Mouse (Mus musculus): ENCODE measurements at regions not wholly inside any gene's neighbourhood (a gene's known extent, or its start where the extent isn't known, plus 50 kb on each side); places are given as distances from the start of the nearest gene placed in this dataset.

DNA sequence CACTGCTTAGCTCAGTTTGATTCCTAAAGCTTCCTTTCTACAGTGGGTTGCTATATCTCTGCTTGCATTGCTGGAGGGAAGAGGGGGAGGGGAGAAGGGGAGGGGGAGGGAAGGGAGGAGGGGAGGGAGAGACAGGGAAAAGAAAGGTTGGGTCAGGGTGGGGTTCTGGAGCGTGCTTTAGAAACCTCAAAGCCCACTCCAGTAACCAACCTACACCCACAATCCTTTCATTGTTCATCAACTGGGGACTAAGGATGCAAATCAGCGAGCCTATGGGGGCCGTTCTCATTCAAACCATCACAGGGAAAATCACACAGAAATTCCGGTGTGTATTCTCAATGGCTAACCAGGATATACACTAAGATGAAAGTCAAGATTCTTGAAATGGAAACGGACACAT, 510.7 kb downstream of the Dok5 start:
- 74% methylated on average over 5 of the region's 5 CpGs for WGBS
- no peaks in the 10 kb centered on the region for H3K9me3 ChIP-seq (ENCODE audit: control insufficient read depth, low read length)
- ATAC-seq (ENCODE audit: low FRiP score) (no peak), DNase-seq (ENCODE audit: low spot score) (no peak)
- no peaks in the 10 kb centered on the region for H3K27me3 ChIP-seq (ENCODE audit: control insufficient read depth, insufficient read depth, low read length)
- H3K4me1 ChIP-seq (replicated peaks; ENCODE audit: control insufficient read depth, insufficient read depth, low read length) = no peaks in the 10 kb centered on the region
- H3K27ac ChIP-seq = no peak overlapping the region
- H3K4me2 ChIP-seq (replicated peaks) = no peak overlapping the region
- no peak overlapping the region for H3K9ac ChIP-seq
- H3K36me3 ChIP-seq (replicated peaks; ENCODE audit: control insufficient read depth, insufficient read depth) = no peaks in the 10 kb centered on the region
- H3K4me3 ChIP-seq (replicated peaks; ENCODE audit: low read length) = no peak overlapping the region

DNA sequence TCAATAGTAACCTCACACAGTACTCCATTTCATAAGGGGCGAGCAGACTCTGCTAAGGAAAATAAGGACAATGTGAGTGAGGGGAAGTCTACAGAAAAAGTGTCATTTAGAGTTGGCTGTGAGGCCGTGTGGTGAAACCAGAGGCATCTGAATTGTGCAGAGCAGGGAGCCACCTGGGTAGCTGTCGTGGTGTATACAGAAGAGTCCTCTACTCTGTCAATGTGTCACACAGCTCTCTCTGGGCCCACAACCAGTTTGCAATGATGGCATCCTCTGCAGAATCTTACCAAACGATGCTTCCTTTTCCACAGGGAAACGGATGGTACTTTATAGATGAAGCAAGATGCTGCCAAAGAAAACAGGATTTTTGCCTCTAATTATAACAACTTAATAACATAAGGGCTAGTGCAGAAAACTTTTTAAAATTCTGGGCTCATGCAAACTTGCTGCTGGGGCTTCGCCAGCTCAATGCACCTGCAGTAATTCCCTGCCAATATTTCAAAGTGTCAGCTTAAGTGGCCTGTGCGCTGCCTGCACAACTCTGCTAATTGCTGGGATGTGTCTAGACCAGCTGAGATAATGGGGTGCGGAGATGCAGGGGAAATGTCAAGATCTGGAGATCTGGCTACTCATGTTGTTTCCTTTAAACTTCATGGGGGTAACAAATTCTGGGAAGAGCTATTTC, 505.8 kb downstream of the Dok5 start:
- no peak overlapping the region for H3K9ac ChIP-seq
- 65% methylated on average over 8 of the region's 8 CpGs for WGBS
- peaks cover 8% of the 10 kb centered on the region; the same call in 1 of the 2 replicates for H3K9me3 ChIP-seq (ENCODE audit: control insufficient read depth, low read length)
- no peak overlapping the region for H3K27ac ChIP-seq
- H3K27me3 ChIP-seq (ENCODE audit: control insufficient read depth, insufficient read depth, low read length) = no peaks in the 10 kb centered on the region
- no peak overlapping the region for H3K4me2 ChIP-seq (replicated peaks)
- H3K36me3 ChIP-seq (replicated peaks; ENCODE audit: control insufficient read depth, insufficient read depth) = no peaks in the 10 kb centered on the region
- ATAC-seq (ENCODE audit: low FRiP score) (no peak), DNase-seq (ENCODE audit: low spot score) (no peak)
- H3K4me1 ChIP-seq (replicated peaks; ENCODE audit: control insufficient read depth, insufficient read depth, low read length) = no peaks in the 10 kb centered on the region
- H3K4me3 ChIP-seq (replicated peaks; ENCODE audit: low read length) = no peak overlapping the region

GRCm38 (mm10) chr2:171232812-171233211, 501.2 kb downstream of the Dok5 start:
- H3K4me1 ChIP-seq (replicated peaks; ENCODE audit: control insufficient read depth, insufficient read depth, low read length) = no peaks in the 10 kb centered on the region

DNA sequence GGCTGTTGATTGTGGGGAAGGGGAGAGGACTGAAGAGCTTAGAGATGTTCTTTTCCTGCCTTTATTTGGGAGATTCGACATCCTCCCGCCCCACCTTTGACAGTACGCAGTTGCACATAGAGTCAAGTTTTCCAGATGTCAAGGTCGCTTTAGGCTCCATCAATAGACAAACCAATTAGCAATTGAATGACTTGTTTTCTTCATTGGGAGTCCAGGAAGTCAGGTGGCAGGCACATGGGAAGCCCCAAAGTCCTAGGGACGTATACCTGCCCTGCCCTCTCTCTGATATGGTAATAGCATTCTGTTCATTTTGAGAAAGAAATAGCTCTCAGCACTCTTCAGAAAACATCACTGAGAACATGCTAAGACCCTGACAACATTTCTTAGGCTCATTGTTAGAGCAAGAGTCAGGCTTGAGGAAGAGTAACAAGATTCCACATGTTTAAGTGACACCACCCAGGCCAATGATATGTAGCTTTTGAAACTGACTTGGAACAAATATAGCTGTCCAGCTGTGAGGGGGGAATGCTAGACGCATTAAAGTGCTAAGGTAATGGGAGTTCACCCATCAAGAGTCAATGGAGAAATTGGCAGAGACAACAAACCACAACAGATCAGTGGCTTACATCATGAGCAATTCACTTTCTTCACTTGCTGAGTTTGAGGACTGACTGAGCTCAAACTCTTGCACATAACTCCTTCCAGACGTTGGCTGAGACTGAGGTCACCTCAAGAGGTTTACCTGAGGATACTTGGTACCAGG, 499.9 kb downstream of the Dok5 start:
- DNase-seq (ENCODE audit: low spot score) (no peak), ATAC-seq (ENCODE audit: low FRiP score) (no peak)
- Histone ChIP-seq H3K36me3 (replicated peaks; ENCODE audit: control insufficient read depth, insufficient read depth) (no peaks in the 10 kb centered on the region), H3K9ac (no peak overlapping the region), H3K4me3 (replicated peaks; ENCODE audit: low read length) (no peak overlapping the region), H3K4me2 (replicated peaks) (no peak overlapping the region), H3K9me3 (ENCODE audit: control insufficient read depth, low read length) (peaks cover 3% of the 10 kb centered on the region; the same call in 1 of the 2 replicates), H3K4me1 (replicated peaks; ENCODE audit: control insufficient read depth, insufficient read depth, low read length) (no peaks in the 10 kb centered on the region), H3K27me3 (ENCODE audit: control insufficient read depth, insufficient read depth, low read length) (no peaks in the 10 kb centered on the region), H3K27ac (no peak overlapping the region)
- 84% methylated on average over 7 of the region's 7 CpGs for WGBS

More at GRCm38 (mm10) chr2:171232812-171233211, 501.2 kb downstream of the Dok5 start:
- no peak for DNase-seq (ENCODE audit: low spot score)
- no peak overlapping the region for H3K27ac ChIP-seq
- H3K4me3 ChIP-seq (replicated peaks; ENCODE audit: low read length) = no peak overlapping the region
- ATAC-seq (ENCODE audit: low FRiP score) = no peak
- no peaks in the 10 kb centered on the region for H3K36me3 ChIP-seq (replicated peaks; ENCODE audit: control insufficient read depth, insufficient read depth)
- no peaks in the 10 kb centered on the region for H3K27me3 ChIP-seq (ENCODE audit: control insufficient read depth, insufficient read depth, low read length)
- H3K9ac ChIP-seq = no peak overlapping the region
- no peak overlapping the region for H3K4me2 ChIP-seq (replicated peaks)
- peaks cover 8% of the 10 kb centered on the region; the same call in 1 of the 2 replicates for H3K9me3 ChIP-seq (ENCODE audit: control insufficient read depth, low read length)

DNA sequence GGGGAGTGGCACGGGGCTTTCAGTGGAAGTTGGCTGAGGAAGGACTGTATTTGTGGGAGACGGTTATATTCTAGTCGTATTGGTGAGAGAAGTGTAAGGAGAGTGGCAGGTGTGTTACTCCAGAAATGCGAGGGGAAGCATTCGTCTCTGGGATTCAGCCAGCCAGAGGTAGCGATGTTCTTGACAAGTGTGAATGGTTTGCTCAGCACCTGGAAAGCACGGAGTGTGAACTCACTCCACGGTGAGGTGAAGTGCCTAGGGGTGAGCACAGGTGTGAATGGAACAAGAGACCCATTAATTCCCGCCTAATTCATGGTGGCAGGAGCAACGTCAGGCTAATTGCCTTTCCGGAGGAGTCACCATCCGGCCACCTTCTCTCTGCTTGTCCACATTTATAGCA, 498.9 kb downstream of the Dok5 start:
- no peaks in the 10 kb centered on the region for H3K36me3 ChIP-seq (replicated peaks; ENCODE audit: control insufficient read depth, insufficient read depth)
- peaks cover 2% of the 10 kb centered on the region; the same call in 1 of the 2 replicates for H3K9me3 ChIP-seq (ENCODE audit: control insufficient read depth, low read length)
- no peak for ATAC-seq (ENCODE audit: low FRiP score)
- 82% methylated on average over 12 of the region's 12 CpGs for WGBS
- DNase-seq (ENCODE audit: low spot score) = no peak
- no peak overlapping the region for H3K9ac ChIP-seq
- no peak overlapping the region for H3K4me2 ChIP-seq (replicated peaks)
- H3K4me1 ChIP-seq (replicated peaks; ENCODE audit: control insufficient read depth, insufficient read depth, low read length) = no peaks in the 10 kb centered on the region
- no peak overlapping the region for H3K27ac ChIP-seq
- H3K27me3 ChIP-seq (ENCODE audit: control insufficient read depth, insufficient read depth, low read length) = no peaks in the 10 kb centered on the region
- H3K4me3 ChIP-seq (replicated peaks; ENCODE audit: low read length) = no peak overlapping the region

DNA sequence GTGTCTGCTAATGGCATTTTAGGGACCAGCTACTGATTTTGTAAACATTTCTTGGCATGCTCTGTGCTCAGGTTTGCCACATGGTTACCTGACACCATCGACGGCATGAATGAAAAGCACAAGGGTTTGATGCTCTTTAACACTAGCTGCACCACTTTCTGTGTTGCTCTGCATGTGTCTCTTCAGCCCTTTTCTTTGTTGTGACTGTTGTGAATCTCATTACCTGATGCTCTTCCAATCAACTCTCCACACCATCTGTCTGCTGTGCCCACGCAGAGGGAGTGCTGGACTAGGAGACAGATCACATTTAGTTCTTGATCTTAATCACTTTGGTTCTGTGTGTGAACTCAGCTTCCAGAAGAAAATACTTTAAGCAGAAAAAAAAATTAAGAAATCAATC, 496.6 kb downstream of the Dok5 start:
- Histone ChIP-seq H3K9me3 (ENCODE audit: control insufficient read depth, low read length) (no peaks in the 10 kb centered on the region), H3K9ac (no peak overlapping the region), H3K36me3 (replicated peaks; ENCODE audit: control insufficient read depth, insufficient read depth) (no peaks in the 10 kb centered on the region), H3K27ac (no peak overlapping the region), H3K4me2 (replicated peaks) (no peak overlapping the region), H3K4me1 (replicated peaks; ENCODE audit: control insufficient read depth, insufficient read depth, low read length) (no peaks in the 10 kb centered on the region), H3K27me3 (ENCODE audit: control insufficient read depth, insufficient read depth, low read length) (no peaks in the 10 kb centered on the region), H3K4me3 (replicated peaks; ENCODE audit: low read length) (no peak overlapping the region)
- ATAC-seq (ENCODE audit: low FRiP score) = no peak
- WGBS = 33% methylated on average over 3 of the region's 3 CpGs
- no peak for DNase-seq (ENCODE audit: low spot score)

GRCm38 (mm10) chr2:171213792-171214191, 482.2 kb downstream of the Dok5 start:
- WGBS = 55% methylated on average over 6 of the region's 6 CpGs
- no peak overlapping the region for H3K27ac ChIP-seq
- ATAC-seq (ENCODE audit: low FRiP score) (no peak), DNase-seq (ENCODE audit: low spot score) (no peak)
- no peak overlapping the region for H3K9ac ChIP-seq
- no peak overlapping the region for H3K4me2 ChIP-seq (replicated peaks)
- no peaks in the 10 kb centered on the region for H3K27me3 ChIP-seq (ENCODE audit: control insufficient read depth, insufficient read depth, low read length)
- H3K4me1 ChIP-seq (replicated peaks; ENCODE audit: control insufficient read depth, insufficient read depth, low read length) = no peaks in the 10 kb centered on the region; the same call in 1 of the 2 replicates
- no peaks in the 10 kb centered on the region for H3K36me3 ChIP-seq (replicated peaks; ENCODE audit: control insufficient read depth, insufficient read depth)
- H3K9me3 ChIP-seq (ENCODE audit: control insufficient read depth, low read length) = no peaks in the 10 kb centered on the region
- no peak overlapping the region for H3K4me3 ChIP-seq (replicated peaks; ENCODE audit: low read length)

DNA sequence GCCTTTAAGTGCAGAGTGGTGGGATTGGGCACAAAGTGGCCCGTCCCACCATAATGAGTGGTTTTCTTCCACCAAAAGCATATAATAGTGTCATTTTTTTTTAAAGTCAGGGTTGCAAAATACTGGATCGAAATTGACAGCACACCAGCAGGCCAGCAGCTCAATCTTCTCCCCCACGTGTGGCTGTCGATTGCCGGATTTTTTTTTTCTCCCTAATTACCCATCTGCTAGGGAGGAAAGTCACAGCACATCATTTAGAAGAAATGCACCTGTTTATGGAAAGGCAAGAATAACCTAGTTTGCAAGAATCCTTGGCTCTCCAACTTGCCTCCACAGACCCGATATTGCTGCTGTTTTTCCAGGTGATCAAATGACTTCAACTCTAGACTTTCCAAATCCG, 464.9 kb downstream of the Dok5 start:
- Histone ChIP-seq H3K4me3 (replicated peaks; ENCODE audit: low read length) (no peak overlapping the region), H3K4me2 (replicated peaks) (no peak overlapping the region), H3K36me3 (replicated peaks; ENCODE audit: control insufficient read depth, insufficient read depth) (no peaks in the 10 kb centered on the region), H3K9ac (no peak overlapping the region), H3K27ac (no peak overlapping the region), H3K4me1 (replicated peaks; ENCODE audit: control insufficient read depth, insufficient read depth, low read length) (no peaks in the 10 kb centered on the region), H3K9me3 (ENCODE audit: control insufficient read depth, low read length) (no peaks in the 10 kb centered on the region), H3K27me3 (ENCODE audit: control insufficient read depth, insufficient read depth, low read length) (no peaks in the 10 kb centered on the region)
- no peak for ATAC-seq (ENCODE audit: low FRiP score)
- DNase-seq (ENCODE audit: low spot score) = no peak
- 84% methylated on average over 7 of the region's 7 CpGs for WGBS

- Histone ChIP-seq H3K36me3 (replicated peaks; ENCODE audit: control insufficient read depth, insufficient read depth) (no peaks in the 10 kb centered on the region), H3K9me3 (ENCODE audit: control insufficient read depth, low read length) (no peaks in the 10 kb centered on the region), H3K4me1 (replicated peaks; ENCODE audit: control insufficient read depth, insufficient read depth, low read length) (no peaks in the 10 kb centered on the region), H3K4me2 (replicated peaks) (no peak overlapping the region), H3K9ac (no peak overlapping the region), H3K27ac (no peak overlapping the region), H3K4me3 (replicated peaks; ENCODE audit: low read length) (no peak overlapping the region), H3K27me3 (ENCODE audit: control insufficient read depth, insufficient read depth, low read length) (no peaks in the 10 kb centered on the region)
- 73% methylated on average over 5 of the region's 5 CpGs for WGBS
- no peak for DNase-seq (ENCODE audit: low spot score)
- ATAC-seq (ENCODE audit: low FRiP score) = no peak
Observed at GRCm38 (mm10) chr2:171192181-171192580, 460.6 kb downstream of the Dok5 start.

All from hindbrain, embryonic 14.5 days (tissue).